Mouse (Mus musculus) stomach, postnatal 0 days (tissue): ENCODE measurements around the gene Tshz3. TPM values are rescaled to one million over a fixed set of nuclear protein-coding genes. Genes with fewer than 3 reads are reported as not detected.

Experiments used
- ATAC-seq: fragments of 200-750 bp; cut with Nextera tagmentation; 2 replicates; pipeline ENCODE4 v1.8.0; 2017; ENCODE audit not compliant: low FRiP score, low TSS enrichment
- DNase-seq: peaks from one replicate; pipeline ENCODE4 v3.0.0-alpha.2; 2016; ENCODE audit warnings: low spot score
- H3K27ac ChIP-seq: fragments of 300-500 bp; sonication (generic); replicated peaks from 2 replicates; pipeline ENCODE4 v1.5.1; 2014; ENCODE audit warnings: mild to moderate bottlenecking, control low read depth
- H3K27me3 ChIP-seq: fragments of 300-500 bp; sonication (generic); 2 replicates; pipeline ENCODE4 v1.6.1; 2014; ENCODE audit warnings: low read length; ENCODE audit not compliant: control insufficient read depth, insufficient read depth
- H3K36me3 ChIP-seq: fragments of 300-500 bp; sonication (generic); 2 replicates; pipeline ENCODE4 v1.6.1; 2014; ENCODE audit warnings: low read length, mixed read lengths; ENCODE audit not compliant: control insufficient read depth, insufficient read depth
- H3K4me1 ChIP-seq: fragments of 300-500 bp; sonication (generic); replicated peaks from 2 replicates; pipeline ENCODE4 v1.6.1; 2014; ENCODE audit warnings: antibody characterized with exemption; ENCODE audit not compliant: control insufficient read depth, insufficient read depth
- H3K4me2 ChIP-seq: fragments of 300-500 bp; sonication (generic); replicated peaks from 2 replicates; pipeline ENCODE4 v1.6.1; 2014; ENCODE audit warnings: low read depth, mild to moderate bottlenecking, control low read depth, moderate library complexity
- H3K4me3 ChIP-seq: fragments of 300-500 bp; sonication (generic); 2 replicates; pipeline ENCODE4 v1.5.1; 2014; ENCODE audit warnings: low read depth, low read length, control low read depth
- H3K9ac ChIP-seq: fragments of 300-500 bp; sonication (generic); 2 replicates; pipeline ENCODE4 v1.6.1; 2014; ENCODE audit warnings: mild to moderate bottlenecking, low read length, control low read depth, mixed read lengths
- H3K9me3 ChIP-seq: fragments of 300-500 bp; sonication (generic); 2 replicates; pipeline ENCODE4 v1.6.1; 2016; ENCODE audit warnings: low read length; ENCODE audit not compliant: control insufficient read depth
- CTCF ChIP-seq: IDR thresholded peaks from 2 replicates; pipeline ENCODE4 v1.5.1; 2016; ENCODE audit warnings: antibody characterized with exemption, low read depth, mild to moderate bottlenecking, moderate library complexity
- EP300 ChIP-seq: optimal IDR thresholded peaks from 2 replicates; pipeline ENCODE3; 2016; ENCODE audit warnings: antibody characterized with exemption
- WGBS: fragments of 180-500 bp; shearing (Covaris S2); extraction: QIAGEN DNeasy Blood & Tissue Kit; methylation state at CpG from one replicate; pipeline ENCODE4 v1.1.7; 2014; 5-methylcytosine and 5-hydroxymethylcytosine counted together
- polyA plus RNA-seq: library from polyadenylated mRNA; unstranded; fragments of >200 nt; fragmentation: Nextera tagmentation; extraction: Ambion mirVana; gene quantifications from 2 replicates; pipeline ENCODE4 v1.2.1, GENCODE M21; 2015

Tshz3 gene
- polyA plus RNA-seq, 1 experiment from 2014 or later: 4.3 TPM

GRCm38 (mm10) chr7:36778456-36778855 lies 80.5 kb downstream of the Tshz3 start:
- Histone ChIP-seq H3K4me3 (no peak overlapping the region), H3K9ac (no peak overlapping the region), H3K4me1 (no peaks in the 10 kb centered on the region), H3K4me2 (no peak overlapping the region), H3K36me3 (no peaks in the 10 kb centered on the region), H3K9me3 (no peaks in the 10 kb centered on the region), H3K27me3 (no peaks in the 10 kb centered on the region), H3K27ac (no peak overlapping the region)
- 93% methylated on average over 11 of the region's 11 CpGs for WGBS
- no peak for ATAC-seq
- DNase-seq: no peak
- TF ChIP-seq EP300: no peak
- no peak for TF ChIP-seq CTCF

- DNase-seq (no peak), ATAC-seq (no peak)
- WGBS: 64% methylated on average over 4 of the region's 4 CpGs
- Histone ChIP-seq H3K36me3 (no peaks in the 10 kb centered on the region), H3K4me3 (no peak overlapping the region), H3K4me1 (no peaks in the 10 kb centered on the region), H3K9ac (no peak overlapping the region), H3K4me2 (no peak overlapping the region), H3K9me3 (no peaks in the 10 kb centered on the region), H3K27me3 (no peaks in the 10 kb centered on the region), H3K27ac (no peak overlapping the region)
- TF ChIP-seq EP300 (no peak), CTCF (no peak)
These were observed 86.4 kb downstream of the Tshz3 start for GRCm38 (mm10) chr7:36784243-36784773.

GRCm38 (mm10) chr7:36786713-36787421 lies 88.9 kb downstream of the Tshz3 start:
- DNase-seq (no peak), ATAC-seq (no peak; the same call in 1 of the 2 replicates)
- Histone ChIP-seq H3K27ac (peak overlapping the region; percentile 3; the same call in 1 of the 2 replicates), H3K9ac (no peak overlapping the region), H3K36me3 (no peaks in the 10 kb centered on the region), H3K4me2 (peak overlapping the region; percentile 42), H3K4me3 (no peak overlapping the region), H3K27me3 (no peaks in the 10 kb centered on the region), H3K4me1 (no peaks in the 10 kb centered on the region), H3K9me3 (no peaks in the 10 kb centered on the region)
- TF ChIP-seq CTCF (no peak), EP300 (no peak)
- 30% methylated on average over 10 of the region's 10 CpGs for WGBS

GRCm38 (mm10) chr7:36796392-36797187 lies 98.7 kb downstream of the Tshz3 start:
- Histone ChIP-seq H3K36me3 (no peaks in the 10 kb centered on the region), H3K4me2 (no peak overlapping the region), H3K9ac (no peak overlapping the region), H3K27ac (no peak overlapping the region), H3K27me3 (no peaks in the 10 kb centered on the region), H3K9me3 (no peaks in the 10 kb centered on the region), H3K4me3 (no peak overlapping the region), H3K4me1 (no peaks in the 10 kb centered on the region)
- peak; percentile 60 for DNase-seq
- WGBS: 66% methylated on average over 15 of the region's 15 CpGs
- TF ChIP-seq EP300 (no peak), CTCF (no peak)
- ATAC-seq: peak; percentile 95
